Mouse (Mus musculus) embryonic facial prominence, embryonic 14.5 days (tissue): Measurements from ENCODE around the gene Epn3. TPM values are rescaled to one million over a fixed set of nuclear protein-coding genes. Genes with fewer than 3 reads are reported as not detected.

ENCODE experiments used
- ATAC-seq: fragments of 200-750 bp; cut with Nextera tagmentation; 2 replicates; pipeline ENCODE4 v1.8.0; 2017; ENCODE audit warnings: low read depth, moderate number of reproducible peaks, moderate TSS enrichment
- DNase-seq: peaks from one replicate; pipeline ENCODE4 v3.0.0-alpha.2; 2015; ENCODE audit warnings: low spot score
- H3K27ac ChIP-seq: fragments of 300-500 bp; sonication (generic); replicated peaks from 2 replicates; pipeline ENCODE4 v1.5.1; 2014; ENCODE audit warnings: low read depth, mild to moderate bottlenecking, low read length, moderate library complexity
- H3K27me3 ChIP-seq: fragments of 300-500 bp; sonication (generic); replicated peaks from 2 replicates; pipeline ENCODE4 v1.6.1; 2014; ENCODE audit warnings: low read length; ENCODE audit not compliant: control insufficient read depth, insufficient read depth
- H3K36me3 ChIP-seq: fragments of 300-500 bp; sonication (generic); 2 replicates; pipeline ENCODE4 v1.6.1; 2014; ENCODE audit warnings: low read length, mixed read lengths; ENCODE audit not compliant: control insufficient read depth, insufficient read depth
- H3K4me1 ChIP-seq: fragments of 300-500 bp; sonication (generic); 2 replicates; pipeline ENCODE4 v1.6.1; 2014; ENCODE audit warnings: antibody characterized with exemption, low read length; ENCODE audit not compliant: control insufficient read depth, insufficient read depth
- H3K4me2 ChIP-seq: fragments of 300-500 bp; sonication (generic); 2 replicates; pipeline ENCODE4 v1.6.1; 2014; ENCODE audit warnings: low read depth, mild to moderate bottlenecking, low read length, moderate library complexity, mixed read lengths
- H3K4me3 ChIP-seq: fragments of 300-500 bp; sonication (generic); 2 replicates; pipeline ENCODE4 v1.5.1; 2014; ENCODE audit warnings: low read depth, mild to moderate bottlenecking, low read length
- H3K9ac ChIP-seq: fragments of 300-500 bp; sonication (generic); 2 replicates; pipeline ENCODE4 v1.6.1; 2014; ENCODE audit warnings: low read depth, mild to moderate bottlenecking, low read length, moderate library complexity, mixed read lengths
- H3K9me3 ChIP-seq: fragments of 300-500 bp; sonication (generic); 2 replicates; pipeline ENCODE4 v1.6.1; 2016; ENCODE audit warnings: low read length; ENCODE audit not compliant: control insufficient read depth
- WGBS: fragments of 180-500 bp; shearing (Covaris S2); extraction: QIAGEN DNeasy Blood & Tissue Kit; methylation state at CpG from one replicate; pipeline ENCODE4 v1.1.7; 2014; 5-methylcytosine and 5-hydroxymethylcytosine counted together
- polyA plus RNA-seq: library from polyadenylated mRNA; unstranded; fragments of >200 nt; fragmentation: Nextera tagmentation; extraction: Ambion mirVana; gene quantifications from 2 replicates; pipeline ENCODE4 v1.2.1, GENCODE M21; 2014

The Epn3 gene
- polyA plus RNA-seq, 1 experiment from 2014 or later, result 6.6 TPM

GRCm38 (mm10) chr11:94470391-94470790 lies 29.4 kb downstream of the Epn3 start:
- peaks cover 47% of the 10 kb centered on the region for H3K4me1 ChIP-seq
- peak overlapping the region; percentile 92 for H3K9ac ChIP-seq
- peak overlapping the region; percentile 61 for H3K4me2 ChIP-seq
- 0 out of 2 replicates have a peak, but pooled peaks cover 10% of the 10 kb centered on the region for H3K36me3 ChIP-seq
- DNase-seq, result peak; percentile 92
- no peaks in the 10 kb centered on the region for H3K9me3 ChIP-seq
- no peaks in the 10 kb centered on the region for H3K27me3 ChIP-seq
- H3K27ac ChIP-seq, result peak overlapping the region; percentile 97
- no peak for ATAC-seq
- peak overlapping the region; percentile 81 for H3K4me3 ChIP-seq
- 21% methylated on average over 6 of the region's 7 CpGs for WGBS

GRCm38 (mm10) chr11:94469136-94470064 lies 30.4 kb downstream of the Epn3 start:
- Histone ChIP-seq H3K36me3 (0 out of 2 replicates have a peak, but pooled peaks cover 10% of the 10 kb centered on the region), H3K4me1 (peaks cover 47% of the 10 kb centered on the region), H3K4me2 (peak overlapping the region; percentile 61), H3K9ac (peak overlapping the region; percentile 51), H3K9me3 (no peaks in the 10 kb centered on the region), H3K27ac (peak overlapping the region; percentile 97), H3K27me3 (no peaks in the 10 kb centered on the region), H3K4me3 (peak overlapping the region; percentile 18)
- DNase-seq (peak; percentile 83), ATAC-seq (peak; percentile 14; the same call in 1 of the 2 replicates)
- WGBS, result 16% methylated on average over 6 of the region's 9 CpGs

- DNase-seq (peak; percentile 77), ATAC-seq (peak; percentile 15; the same call in 1 of the 2 replicates)
- H3K4me1 ChIP-seq, result peaks cover 46% of the 10 kb centered on the region
- H3K9me3 ChIP-seq, result no peaks in the 10 kb centered on the region
- 0 out of 2 replicates have a peak, but pooled peaks cover 11% of the 10 kb centered on the region for H3K36me3 ChIP-seq
- H3K27me3 ChIP-seq, result no peaks in the 10 kb centered on the region
- no peak overlapping the region for H3K9ac ChIP-seq
- peak overlapping the region; percentile 97 for H3K27ac ChIP-seq
- H3K4me2 ChIP-seq, result peak overlapping the region; percentile 61
- 17% methylated on average over 4 of the region's 4 CpGs for WGBS
- H3K4me3 ChIP-seq, result no peak overlapping the region; the same call in 1 of the 2 replicates
Observed at GRCm38 (mm10) chr11:94468582-94469064, 31.2 kb downstream of the Epn3 start.

- ATAC-seq (no peak), DNase-seq (no peak)
- peaks cover 28% of the 10 kb centered on the region; the same call in 1 of the 2 replicates for H3K36me3 ChIP-seq
- H3K27me3 ChIP-seq, result no peaks in the 10 kb centered on the region
- no peak overlapping the region for H3K4me2 ChIP-seq
- no peak overlapping the region for H3K9ac ChIP-seq
- H3K4me3 ChIP-seq, result no peak overlapping the region
- peaks cover 46% of the 10 kb centered on the region for H3K4me1 ChIP-seq
- 84% methylated on average over 17 of the region's 17 CpGs for WGBS
- H3K27ac ChIP-seq, result no peak overlapping the region
- H3K9me3 ChIP-seq, result no peaks in the 10 kb centered on the region
Observed at GRCm38 (mm10) chr11:94466333-94466855, 33.4 kb downstream of the Epn3 start.

GRCm38 (mm10) chr11:94464170-94464569 lies 35.6 kb downstream of the Epn3 start:
- Histone ChIP-seq H3K4me2 (no peak overlapping the region), H3K4me1 (peaks cover 32% of the 10 kb centered on the region)

GRCm38 (mm10) chr11:94461856-94462255 lies 37.9 kb downstream of the Epn3 start:
- H3K9ac ChIP-seq, result 0 out of 2 replicates have a peak overlapping the region, but pooled peaks have one; percentile 5
- H3K27ac ChIP-seq, result no peak overlapping the region
- H3K4me2 ChIP-seq, result no peak overlapping the region
- H3K9me3 ChIP-seq, result no peaks in the 10 kb centered on the region
- no peak for ATAC-seq
- H3K36me3 ChIP-seq, result peaks cover 69% of the 10 kb centered on the region
- no peak overlapping the region for H3K4me3 ChIP-seq
- WGBS, result 90% methylated on average over 11 of the region's 11 CpGs
- H3K4me1 ChIP-seq, result peaks cover 10% of the 10 kb centered on the region; the same call in 1 of the 2 replicates
- H3K27me3 ChIP-seq, result no peaks in the 10 kb centered on the region
- DNase-seq, result no peak

More at GRCm38 (mm10) chr11:94464170-94464569, 35.6 kb downstream of the Epn3 start:
- no peak for ATAC-seq
- Histone ChIP-seq H3K4me3 (no peak overlapping the region), H3K9me3 (no peaks in the 10 kb centered on the region), H3K36me3 (peaks cover 50% of the 10 kb centered on the region), H3K27me3 (no peaks in the 10 kb centered on the region), H3K27ac (no peak overlapping the region), H3K9ac (no peak overlapping the region)
- WGBS, result 39% methylated on average over 2 of the region's 2 CpGs
- DNase-seq, result no peak

- Histone ChIP-seq H3K4me3 (no peak overlapping the region), H3K9me3 (no peaks in the 10 kb centered on the region), H3K4me1 (no peaks in the 10 kb centered on the region), H3K36me3 (peaks cover 87% of the 10 kb centered on the region), H3K27ac (no peak overlapping the region), H3K9ac (no peak overlapping the region), H3K4me2 (no peak overlapping the region), H3K27me3 (no peaks in the 10 kb centered on the region)
- ATAC-seq (no peak), DNase-seq (no peak)
- WGBS, result 82% methylated on average over 15 of the region's 15 CpGs
Observed at GRCm38 (mm10) chr11:94457001-94457400, 42.8 kb downstream of the Epn3 start.

- H3K27me3 ChIP-seq, result no peaks in the 10 kb centered on the region
- no peak overlapping the region for H3K4me3 ChIP-seq
- no peak for DNase-seq
- H3K4me2 ChIP-seq, result no peak overlapping the region
- H3K36me3 ChIP-seq, result peaks cover 86% of the 10 kb centered on the region
- WGBS, result 69% methylated on average over 3 of the region's 3 CpGs
- no peak for ATAC-seq
- H3K27ac ChIP-seq, result no peak overlapping the region
- H3K4me1 ChIP-seq, result no peaks in the 10 kb centered on the region
- no peaks in the 10 kb centered on the region for H3K9me3 ChIP-seq
- H3K9ac ChIP-seq, result no peak overlapping the region
Observed at GRCm38 (mm10) chr11:94456347-94456746, 43.4 kb downstream of the Epn3 start.
